Mouse (Mus musculus) hindbrain, embryonic 11.5 days (tissue): Measurements from ENCODE around the gene Ryr1. TPM values are rescaled to one million over a fixed set of nuclear protein-coding genes. Genes with fewer than 3 reads are reported as not detected.

Source experiments
- ATAC-seq: fragments of 200-750 bp; cut with Nextera tagmentation; 2 replicates; pipeline ENCODE4 v1.8.0; 2017; ENCODE audit warnings: mild to moderate bottlenecking, moderate TSS enrichment, moderate library complexity; ENCODE audit not compliant: low FRiP score
- DNase-seq: peaks from one replicate; pipeline ENCODE4 v3.0.0-alpha.2; 2015; ENCODE audit warnings: low spot score
- H3K27ac ChIP-seq: fragments of 300-500 bp; sonication (generic); 2 replicates; pipeline ENCODE4 v1.5.1; 2014; ENCODE audit warnings: mild to moderate bottlenecking, low read depth, low read length
- H3K27me3 ChIP-seq: fragments of 300-500 bp; sonication (generic); 2 replicates; pipeline ENCODE4 v1.6.1; 2014; ENCODE audit warnings: mild to moderate bottlenecking, low read length, moderate library complexity, mixed read lengths; ENCODE audit not compliant: control insufficient read depth, insufficient read depth
- H3K36me3 ChIP-seq: fragments of 300-500 bp; sonication (generic); 2 replicates; pipeline ENCODE4 v1.6.1; 2014; ENCODE audit warnings: mild to moderate bottlenecking, low read length, moderate library complexity, mixed read lengths; ENCODE audit not compliant: control insufficient read depth, insufficient read depth
- H3K4me1 ChIP-seq: fragments of 300-500 bp; sonication (generic); replicated peaks from 2 replicates; pipeline ENCODE4 v1.6.1; 2014; ENCODE audit warnings: low read length, mixed read lengths; ENCODE audit not compliant: control insufficient read depth, insufficient read depth
- H3K4me2 ChIP-seq: fragments of 300-500 bp; sonication (generic); replicated peaks from 2 replicates; pipeline ENCODE4 v1.6.1; 2014; ENCODE audit warnings: mild to moderate bottlenecking, low read depth, low read length
- H3K4me3 ChIP-seq: fragments of 300-500 bp; sonication (generic); 2 replicates; pipeline ENCODE4 v1.5.1; 2014; ENCODE audit warnings: low read depth, low read length
- H3K9ac ChIP-seq: fragments of 300-500 bp; sonication (generic); 2 replicates; pipeline ENCODE4 v1.6.1; 2014; ENCODE audit warnings: low read depth, low read length
- H3K9me3 ChIP-seq: fragments of 300-500 bp; sonication (generic); 2 replicates; pipeline ENCODE4 v1.6.1; 2016; ENCODE audit warnings: low read length; ENCODE audit not compliant: control insufficient read depth
- WGBS: fragments of 180-500 bp; shearing (Covaris S2); extraction: QIAGEN DNeasy Blood & Tissue Kit; methylation state at CpG from one replicate; pipeline ENCODE4 v1.1.7; 2014; 5-methylcytosine and 5-hydroxymethylcytosine counted together
- polyA plus RNA-seq: library from polyadenylated mRNA; unstranded; fragments of >200 nt; fragmentation: Nextera tagmentation; extraction: Ambion mirVana; gene quantifications from 2 replicates; pipeline ENCODE4 v1.2.1, GENCODE M21; 2014

Gene Ryr1
- polyA plus RNA-seq, 1 experiment from 2014 or later = 1.1 TPM

- Histone ChIP-seq H3K4me2 (peak overlapping the region; percentile 81), H3K9me3 (no peaks in the 10 kb centered on the region), H3K9ac (peak overlapping the region; percentile 70; the same call in 1 of the 2 replicates), H3K27ac (0 out of 2 replicates have a peak overlapping the region, but pooled peaks have one; percentile 66), H3K36me3 (0 out of 2 replicates have a peak, but pooled peaks cover 4% of the 10 kb centered on the region), H3K4me1 (peaks cover 12% of the 10 kb centered on the region), H3K27me3 (peaks cover 25% of the 10 kb centered on the region), H3K4me3 (peak overlapping the region; percentile 73)
- ATAC-seq (no peak), DNase-seq (peak; percentile 39)
- under 1% methylated on average over 10 of the region's 10 CpGs for WGBS
Measured at GRCm38 (mm10) chr7:29168121-29168695, 43.2 kb upstream of the Ryr1 start.

DNA sequence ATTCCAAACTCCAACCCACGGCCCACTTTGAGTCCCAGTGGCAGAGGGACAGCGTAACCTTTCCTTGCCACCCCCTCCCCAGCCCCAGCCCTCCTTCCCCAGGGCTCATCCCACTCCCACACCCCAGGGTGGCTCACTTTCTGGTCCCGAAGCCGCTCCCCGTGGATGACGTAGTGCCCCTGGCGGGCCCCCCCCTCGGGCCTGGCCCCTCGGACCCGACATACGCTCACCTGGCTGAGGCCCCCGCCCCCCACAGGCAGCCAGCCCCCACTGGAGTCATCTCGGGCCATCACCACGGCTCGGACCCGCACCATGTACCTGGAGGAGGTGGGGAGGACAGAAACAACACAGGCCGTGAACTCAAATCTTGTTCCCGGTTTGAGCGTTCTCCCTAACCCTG lies 42.7 kb upstream of the Ryr1 start:
- no peak for DNase-seq
- Histone ChIP-seq H3K9me3 (no peaks in the 10 kb centered on the region), H3K27ac (no peak overlapping the region), H3K4me2 (peak overlapping the region; percentile 81), H3K4me1 (peaks cover 12% of the 10 kb centered on the region), H3K36me3 (no peaks in the 10 kb centered on the region), H3K9ac (no peak overlapping the region), H3K27me3 (peaks cover 20% of the 10 kb centered on the region), H3K4me3 (peak overlapping the region; percentile 73)
- WGBS = 11% methylated on average over 19 of the region's 19 CpGs
- ATAC-seq = no peak

GRCm38 (mm10) chr7:29162750-29163525 lies 38.0 kb upstream of the Ryr1 start:
- Histone ChIP-seq H3K4me3 (no peak overlapping the region), H3K9ac (no peak overlapping the region), H3K27me3 (peaks cover 7% of the 10 kb centered on the region; the same call in 1 of the 2 replicates), H3K36me3 (no peaks in the 10 kb centered on the region), H3K9me3 (no peaks in the 10 kb centered on the region), H3K4me1 (no peaks in the 10 kb centered on the region), H3K4me2 (no peak overlapping the region), H3K27ac (no peak overlapping the region)
- WGBS = 27% methylated on average over 9 of the region's 9 CpGs
- no peak for DNase-seq
- no peak for ATAC-seq

GRCm38 (mm10) chr7:29162294-29162693 lies 37.3 kb upstream of the Ryr1 start:
- H3K27ac ChIP-seq = no peak overlapping the region
- no peak overlapping the region for H3K9ac ChIP-seq
- H3K27me3 ChIP-seq = peaks cover 7% of the 10 kb centered on the region; the same call in 1 of the 2 replicates
- WGBS = 82% methylated on average over 5 of the region's 5 CpGs
- H3K9me3 ChIP-seq = no peaks in the 10 kb centered on the region
- no peaks in the 10 kb centered on the region for H3K4me1 ChIP-seq
- H3K36me3 ChIP-seq = no peaks in the 10 kb centered on the region
- no peak overlapping the region for H3K4me3 ChIP-seq
- no peak overlapping the region for H3K4me2 ChIP-seq
- ATAC-seq = no peak
- DNase-seq = no peak

- 0% methylated on average over 5 of the region's 5 CpGs for WGBS
- no peak overlapping the region for H3K4me3 ChIP-seq
- no peaks in the 10 kb centered on the region for H3K4me1 ChIP-seq
- H3K27ac ChIP-seq = no peak overlapping the region
- peaks cover 6% of the 10 kb centered on the region; the same call in 1 of the 2 replicates for H3K27me3 ChIP-seq
- H3K9me3 ChIP-seq = no peaks in the 10 kb centered on the region
- no peak overlapping the region for H3K4me2 ChIP-seq
- H3K9ac ChIP-seq = no peak overlapping the region
- DNase-seq (no peak), ATAC-seq (no peak)
- H3K36me3 ChIP-seq = no peaks in the 10 kb centered on the region
Measured at GRCm38 (mm10) chr7:29158264-29158663, 33.3 kb upstream of the Ryr1 start.

- 4% methylated on average over 67 of the region's 68 CpGs for WGBS
- peak; percentile 86 for ATAC-seq
- DNase-seq = peak; percentile 89
Measured at GRCm38 (mm10) chr7:29155838-29156782, 31.1 kb upstream of the Ryr1 start, which contains the start of gene Fam98c. Gene Fam98c, minus strand, starts transcription at chr7:29156234.

DNA sequence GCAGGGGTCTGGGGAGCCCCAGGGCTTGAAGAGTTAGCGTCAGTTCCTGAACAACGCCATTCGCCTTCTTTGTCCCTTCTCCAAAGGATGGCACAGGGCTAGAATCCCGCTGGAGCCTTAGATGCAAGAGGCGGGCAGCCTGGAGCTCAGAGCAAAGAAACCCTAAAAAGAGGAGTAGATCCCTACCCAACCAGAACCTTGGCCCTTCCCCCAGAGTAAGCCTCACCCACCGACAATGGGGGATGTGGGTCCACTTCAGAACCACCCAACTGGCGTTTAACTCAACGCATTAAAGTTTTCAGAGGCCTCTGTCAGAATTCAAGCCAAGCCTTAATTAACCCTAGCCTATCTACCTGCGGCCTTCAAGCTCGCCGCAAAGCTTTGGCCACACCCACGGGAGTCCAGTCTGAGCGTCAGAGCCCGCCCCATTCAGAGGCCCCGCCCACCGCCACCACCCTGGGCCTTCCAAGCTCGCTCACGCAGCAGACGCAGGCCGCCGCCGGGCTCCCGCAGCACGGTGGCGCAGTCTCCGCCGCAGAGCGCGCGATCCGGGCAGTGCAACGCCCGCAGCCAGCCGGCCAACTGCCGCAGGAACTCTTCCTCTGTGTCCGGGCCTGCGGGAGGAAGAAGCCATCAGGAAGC lies 30.3 kb upstream of the Ryr1 start:
- ATAC-seq = peak; percentile 92
- no peaks in the 10 kb centered on the region for H3K4me1 ChIP-seq
- H3K27ac ChIP-seq = peak overlapping the region; percentile 72
- no peaks in the 10 kb centered on the region for H3K9me3 ChIP-seq
- H3K9ac ChIP-seq = peak overlapping the region; percentile 66
- DNase-seq = peak; percentile 92
- peaks cover 6% of the 10 kb centered on the region; the same call in 1 of the 2 replicates for H3K27me3 ChIP-seq
- H3K36me3 ChIP-seq = no peaks in the 10 kb centered on the region
- peak overlapping the region; percentile 69 for H3K4me3 ChIP-seq
- WGBS = 7% methylated on average over 35 of the region's 37 CpGs
- peak overlapping the region; percentile 86 for H3K4me2 ChIP-seq

More at GRCm38 (mm10) chr7:29155838-29156782, 31.1 kb upstream of the Ryr1 start, which contains the start of gene Fam98c:
- H3K9ac ChIP-seq = peak within 1 kb of the TSS; percentile 66
- H3K27ac ChIP-seq = peak within 1 kb of the TSS; percentile 72
- no peaks in the 10 kb centered on the region for H3K9me3 ChIP-seq
- peak within 1 kb of the TSS; percentile 69 for H3K4me3 ChIP-seq
- no peaks in the 10 kb centered on the region for H3K4me1 ChIP-seq
- no peaks in the 10 kb centered on the region for H3K36me3 ChIP-seq
- peaks cover 6% of the 10 kb centered on the region; the same call in 1 of the 2 replicates for H3K27me3 ChIP-seq
- H3K4me2 ChIP-seq = peak within 1 kb of the TSS; percentile 86
